Mouse (Mus musculus): Measurements from ENCODE around the gene Grin1.

DNA sequence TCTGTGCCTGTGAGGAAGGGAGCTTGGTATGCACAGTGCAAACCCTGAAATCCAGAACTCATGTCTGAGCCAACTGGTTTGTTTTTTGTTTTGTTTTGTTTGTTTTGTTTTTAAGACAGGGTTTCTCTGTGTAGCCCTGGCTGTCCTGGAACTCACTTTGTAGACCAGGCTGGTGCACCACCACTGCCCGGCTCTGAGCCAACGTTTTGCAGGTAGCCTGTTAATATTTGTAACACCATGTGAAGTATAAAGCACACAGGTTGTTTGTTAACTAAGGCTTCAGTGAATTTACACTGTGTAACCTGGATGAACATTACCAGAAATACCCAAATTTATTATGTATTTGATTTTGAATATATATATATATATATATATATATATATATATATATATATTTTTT is 7.0 kb upstream of the Grin1 start:
- TF ChIP-seq CTCF (IDR thresholded peaks at IDR 0.05; ENCODE audit: low read depth, low read length) = no peak
- no peak for TF ChIP-seq POLR2A (IDR thresholded peaks at IDR 0.05; ENCODE audit: borderline replicate concordance, low read depth, low read length)
